Mouse (Mus musculus) erythroblast, embryonic 14.5 days (primary cell): ENCODE results near the gene Zfyve21.

Experiments used
- GATA1 ChIP-seq: IDR thresholded peaks from 2 replicates; pipeline ENCODE4 v1.6.1; 2012; ENCODE audit warnings: low read length, inconsistent platforms, mixed read lengths
- TAL1 ChIP-seq: IDR thresholded peaks from 3 replicates; pipeline ENCODE4 v1.6.1; 2012; ENCODE audit warnings: low read length, inconsistent platforms, mixed read lengths

DNA sequence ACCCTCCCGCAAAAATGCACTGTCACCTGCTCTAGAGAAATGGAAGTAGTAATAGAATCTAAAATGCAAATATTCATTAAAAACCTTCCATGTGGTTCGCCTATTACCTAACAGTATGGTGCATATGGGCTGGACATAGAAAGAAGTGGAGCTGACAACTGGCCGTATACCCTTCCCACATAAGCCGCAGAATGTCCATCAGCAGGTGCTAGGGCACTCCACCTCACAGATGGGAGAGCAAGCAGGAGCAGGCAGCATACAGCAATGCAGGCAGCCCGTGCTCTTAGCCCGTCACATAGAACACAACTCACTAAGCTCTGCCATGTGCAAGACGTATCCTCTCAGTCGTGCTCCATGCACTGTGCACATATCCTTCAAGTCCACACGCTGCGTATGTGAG is 32.8 kb downstream of the Zfyve21 start:
- TF ChIP-seq GATA1 (no peak), TAL1 (no peak)
